1 mouse cellular context compared by ENCODE assay signal in the genomic region with DNA sequence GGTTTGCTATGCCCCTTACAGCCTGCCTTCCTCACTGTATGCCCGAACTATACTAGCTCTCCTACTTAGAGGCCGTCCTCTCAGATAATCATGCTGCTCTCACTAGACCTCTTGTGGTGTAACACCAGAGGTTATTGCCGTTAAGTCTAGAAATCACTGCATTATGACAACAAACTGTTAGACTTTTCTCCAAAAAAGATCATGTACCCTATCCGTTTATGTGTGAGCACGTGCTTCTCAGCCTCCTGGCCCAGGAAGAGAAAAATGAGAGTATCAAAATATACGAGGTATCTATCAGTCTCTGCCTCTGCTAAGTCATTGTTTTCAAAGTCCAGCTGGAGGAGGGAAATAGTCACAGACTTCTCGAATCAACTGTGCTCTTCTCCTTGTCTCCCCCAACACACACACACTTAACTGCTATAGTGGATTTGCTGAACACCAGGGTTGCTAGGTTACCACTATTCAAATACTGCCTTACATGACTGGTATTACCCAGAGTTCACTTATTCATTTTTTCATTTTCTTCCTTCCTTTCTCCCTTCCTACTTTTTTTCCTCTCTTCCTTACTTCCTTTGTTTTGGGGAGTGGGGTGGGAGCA.
TF ChIP-seq lines count a peak whose summit lies in the region.

No protein-coding gene starts in this region.

TF ChIP-seq in MEL, 35 proteins besides CTCF, POLR2A, EP300 and RAD21 (continued from another document):
- TF ChIP-seq GATA1 (IDR thresholded peaks at IDR 0.05; ENCODE audit: low read depth, low read length) (no peak), ELF1 (IDR thresholded peaks at IDR 0.05; ENCODE audit: low read depth, low read length) (no peak), MXI1 (IDR thresholded peaks at IDR 0.05; ENCODE audit: low read depth, low read length) (0 out of 2 replicates have a peak, but pooled peaks have one; percentile 35), UBTF (IDR thresholded peaks at IDR 0.05; ENCODE audit: borderline replicate concordance, insufficient read depth, low read depth, low read length) (no peak), MAFK (IDR thresholded peaks at IDR 0.05; ENCODE audit: borderline replicate concordance, low read depth, low read length) (no peak), CHD1 (IDR thresholded peaks at IDR 0.05; ENCODE audit: low read depth, low read length) (no peak), MAX (IDR thresholded peaks at IDR 0.05; ENCODE audit: low read length) (peak; percentile 73), NRF1 (IDR thresholded peaks at IDR 0.05; ENCODE audit: insufficient read depth, low read depth, low read length, poor library complexity, severe bottlenecking) (no peak)
